Mouse (Mus musculus) MEL (cell line): ENCODE results near the gene Pelp1.

ENCODE experiments used
- CTCF ChIP-seq, 3 experiments: IDR thresholded peaks in 2 of 3; conservative IDR thresholded peaks in 1 of 3; 2 replicates each; pipeline ENCODE4 v1.5.1; 2011 to 2012; ENCODE audit warnings: low read length in 3 of 3, low read depth in 2 of 3, mild to moderate bottlenecking in 2 of 3, improper control_type of control experiment in 1 of 3, inconsistent platforms in 1 of 3, mixed read lengths in 1 of 3, moderate library complexity in 1 of 3; ENCODE audit not compliant: control insufficient read depth in 1 of 3, insufficient read depth in 1 of 3, poor library complexity in 1 of 3, severe bottlenecking in 1 of 3
- MXI1 ChIP-seq: IDR thresholded peaks from 2 replicates; pipeline ENCODE4 v1.6.1; 2011; ENCODE audit warnings: mild to moderate bottlenecking, low read depth, low read length, improper control_type of control experiment
- USF1 ChIP-seq: IDR thresholded peaks from 2 replicates; pipeline ENCODE4 v1.6.1; 2014; ENCODE audit warnings: low read depth, mild to moderate bottlenecking, inconsistent platforms, low read length, improper control_type of control experiment, moderate library complexity
- USF2 ChIP-seq, 2 experiments: IDR thresholded peaks; 2 replicates each; pipeline ENCODE4 v1.6.1; 2011 to 2012; ENCODE audit warnings: improper control_type of control experiment in 2 of 2, low read length in 2 of 2, borderline replicate concordance in 1 of 2, inconsistent platforms in 1 of 2, low read depth in 1 of 2, mild to moderate bottlenecking in 1 of 2; ENCODE audit not compliant: insufficient read depth in 1 of 2

- no peak for TF ChIP-seq USF2 (IDR thresholded peaks at IDR 0.05; ENCODE audit: borderline replicate concordance in 1 of 2, insufficient read depth in 1 of 2, low read depth in 1 of 2, low read length in 2 of 2)
- TF ChIP-seq MXI1: no peak
- TF ChIP-seq USF1: no peak
- no peak for TF ChIP-seq CTCF (IDR thresholded peaks at IDR 0.05 in 2 of 3, conservative IDR thresholded peaks at IDR 0.05 in 1 of 3; ENCODE audit: control insufficient read depth in 1 of 3, insufficient read depth in 1 of 3, low read depth in 2 of 3, low read length in 3 of 3, poor library complexity in 1 of 3, severe bottlenecking in 1 of 3)
Observed at GRCm38 (mm10) chr11:70450926-70451325, 41.1 kb upstream of the Pelp1 start.
